Mouse (Mus musculus) frontal cortex, adult 2 months (tissue): ENCODE data around the gene Myo3a. TPM values are rescaled to one million over a fixed set of nuclear protein-coding genes. Genes with fewer than 3 reads are reported as not detected.
A peak's percentile ranks its signal among the peaks of the same experiment; 100 is the strongest.
"Not testable (repeated sequence)": the region's sequence is repeated elsewhere in the genome, so short reads cannot be mapped to it uniquely, and the experiment has no call there.

ENCODE experiments used
- DNase-seq, 2 experiments: peaks; one replicate each; pipeline ENCODE4 v3.0.0; 2022; ENCODE audit warnings: low spot score in 1 of 2; ENCODE audit errors: extremely low spot score in 1 of 2
- polyA plus RNA-seq: library from polyadenylated mRNA; depleted of rRNA; stranded (reverse); fragments of >200 nt; gene quantifications from 2 replicates; pipeline ENCODE4 v1.2.3, GENCODE M21; 2012; rRNA removed

Myo3a gene
- polyA plus RNA-seq = 0.04 TPM in 1 of 2 replicates, not detected in the other

GRCm38 (mm10) chr2:22227308-22227707 is at the start of gene Myo3a:
Myo3a (plus strand) TSS chr2:22227503.
- DNase-seq = no peak

- DNase-seq = no peak
These were observed 23.2 kb downstream of the Myo3a start for GRCm38 (mm10) chr2:22250462-22250861.

DNA sequence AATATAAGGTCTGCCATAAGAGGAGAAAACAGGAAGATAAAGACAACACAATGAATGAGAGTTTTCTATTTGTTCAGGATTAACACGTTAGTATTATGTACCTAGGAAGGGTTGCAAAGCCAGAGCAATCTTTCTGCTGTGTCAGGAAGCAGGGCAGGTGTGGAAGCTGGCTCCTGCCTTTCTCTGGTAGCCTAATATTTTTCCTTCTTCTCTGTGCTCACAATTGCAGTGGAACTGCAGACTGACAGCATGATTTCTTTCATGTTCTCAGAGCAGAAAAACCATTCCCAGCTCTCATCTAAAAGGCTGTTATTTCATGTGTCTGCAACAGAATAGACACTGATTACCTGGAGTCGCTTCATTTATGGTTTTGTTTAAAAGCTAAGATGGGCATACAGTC is 23.7 kb downstream of the Myo3a start:
- no peak for DNase-seq

- DNase-seq = no peak
These were observed 28.3 kb downstream of the Myo3a start for GRCm38 (mm10) chr2:22255600-22255999.

GRCm38 (mm10) chr2:22271555-22271954 is 44.3 kb downstream of the Myo3a start:
- DNase-seq = no peak

- DNase-seq = no peak
These were observed 58.1 kb downstream of the Myo3a start for GRCm38 (mm10) chr2:22285366-22285765.

DNA sequence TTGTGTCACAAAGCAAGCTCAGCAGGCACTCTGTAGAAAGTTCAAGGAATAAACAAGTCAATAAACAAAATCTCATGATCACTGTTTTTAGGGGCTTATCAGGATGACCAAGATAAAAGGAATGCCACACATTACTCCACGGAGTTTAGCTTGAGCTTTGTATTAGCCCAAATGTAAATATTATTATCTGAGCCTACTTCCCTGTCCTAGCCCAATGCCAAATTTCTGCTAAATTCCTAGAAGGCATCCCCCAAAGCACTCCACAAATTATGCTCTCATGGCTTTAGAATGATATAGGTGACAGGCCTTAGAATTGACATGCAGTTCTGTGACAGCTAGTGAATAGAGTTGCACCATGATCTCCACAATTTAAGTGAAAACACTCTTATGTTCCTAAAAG is 58.5 kb downstream of the Myo3a start:
- no peak for DNase-seq

- no peak for DNase-seq
These were observed 66.5 kb downstream of the Myo3a start for GRCm38 (mm10) chr2:22293579-22294446.

- no peak for DNase-seq
These were observed 67.1 kb downstream of the Myo3a start for GRCm38 (mm10) chr2:22294447-22294738.

- no peak for DNase-seq
These were observed 70.6 kb downstream of the Myo3a start for GRCm38 (mm10) chr2:22297913-22298312.

DNA sequence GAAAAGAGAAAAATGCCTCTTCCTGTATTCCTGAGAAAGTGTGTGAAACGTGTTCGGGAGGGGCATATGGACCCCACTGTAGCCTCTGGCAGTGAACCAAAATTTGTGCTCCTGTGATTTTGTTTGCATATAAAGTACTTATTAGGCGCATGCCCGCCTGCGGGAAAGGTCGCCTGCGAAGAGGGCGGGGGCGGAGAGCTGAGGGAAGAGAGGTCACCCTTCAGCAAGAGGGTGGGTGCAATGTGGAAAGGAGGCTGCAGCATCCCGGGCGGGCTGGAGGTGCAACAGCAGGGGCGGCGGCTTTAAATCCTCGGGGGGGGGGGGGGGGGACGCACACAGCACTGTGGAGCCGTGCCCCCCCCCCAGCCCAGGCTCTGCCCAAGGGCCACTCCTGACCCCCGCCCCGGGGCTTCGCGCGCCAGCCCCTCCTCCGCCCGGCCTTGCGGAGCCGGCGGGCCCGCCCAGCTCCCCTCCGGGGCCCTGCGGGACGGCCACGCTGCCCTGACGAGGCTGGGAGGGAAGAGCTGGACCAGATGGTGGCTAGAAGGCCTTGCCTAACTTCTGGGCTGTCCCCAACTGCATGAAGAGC is 111.1 kb downstream of the Myo3a start:
- peak in 1 of 2 experiments; percentile 12 for DNase-seq

DNA sequence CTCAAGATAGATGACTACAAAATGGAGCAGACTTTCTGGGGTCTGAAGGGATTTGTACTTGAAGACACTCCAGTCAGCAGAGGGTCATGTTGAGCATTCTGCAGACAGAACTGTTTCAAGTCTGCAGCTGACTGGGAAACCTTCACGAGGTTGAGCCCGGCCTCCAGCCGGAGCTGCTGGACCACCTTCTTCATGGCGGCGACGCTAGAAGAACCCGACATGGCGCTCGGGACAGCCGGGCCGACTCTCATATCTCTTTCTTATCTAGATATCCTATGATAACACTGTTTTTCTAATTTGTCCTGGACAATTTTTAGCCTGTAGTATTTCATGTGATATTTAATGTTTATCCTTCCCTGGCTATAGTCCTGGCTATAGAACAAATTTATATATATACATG is 183.2 kb downstream of the Myo3a start:
- not testable (repeated sequence) for DNase-seq

DNA sequence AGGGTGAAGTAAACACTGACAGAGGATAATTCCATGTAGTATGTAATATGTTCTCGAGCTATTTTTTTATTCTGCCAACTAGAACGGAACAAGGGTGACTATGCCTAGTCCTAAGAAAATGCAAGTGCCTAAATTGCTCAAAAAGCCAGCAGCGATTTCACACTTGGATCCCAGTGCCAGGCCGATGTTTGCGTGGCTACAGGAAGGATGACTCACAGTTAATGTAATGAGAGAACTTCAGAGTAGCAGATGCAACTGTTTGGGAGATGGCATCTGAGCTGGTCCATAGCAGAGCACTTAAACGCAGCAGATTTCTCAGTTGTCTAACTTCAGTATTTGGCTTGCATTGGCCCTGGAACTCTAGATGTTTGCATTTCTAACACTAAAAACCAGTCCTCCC is 321.1 kb downstream of the Myo3a start:
- DNase-seq = peak in 1 of 2 experiments; percentile 8

GRCm38 (mm10) chr2:22587469-22588169 is 360.3 kb downstream of the Myo3a start:
- not testable (repeated sequence) for DNase-seq

- DNase-seq = not testable (repeated sequence)
These were observed 360.9 kb downstream of the Myo3a start for GRCm38 (mm10) chr2:22588170-22588541.

GRCm38 (mm10) chr2:22588673-22589381 is 361.5 kb downstream of the Myo3a start:
- DNase-seq = not testable (repeated sequence)

GRCm38 (mm10) chr2:22589382-22590205 is 362.3 kb downstream of the Myo3a start:
- not testable (repeated sequence) for DNase-seq

GRCm38 (mm10) chr2:22590206-22590490 is 362.8 kb downstream of the Myo3a start:
- DNase-seq = no peak

DNA sequence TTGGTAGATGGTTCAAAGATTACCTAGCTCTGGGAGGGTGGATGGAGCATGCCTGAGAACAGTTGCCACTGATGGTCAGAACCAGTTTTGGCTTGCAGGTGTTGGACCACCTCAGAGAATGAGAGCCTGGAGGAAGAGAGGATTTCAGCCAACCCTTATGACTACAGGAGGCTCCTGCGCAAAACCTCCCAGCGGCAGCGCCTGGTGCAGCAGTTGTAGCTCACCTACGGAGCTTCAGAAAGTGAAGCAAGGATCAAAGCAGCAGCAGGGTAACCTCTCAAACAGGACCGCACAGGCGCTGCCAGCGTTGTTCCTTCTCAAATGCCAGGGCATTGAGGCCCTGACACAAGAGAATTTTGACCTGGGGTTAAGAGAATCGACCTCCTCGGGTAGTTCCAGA is 390.6 kb downstream of the Myo3a start:
- DNase-seq = no peak

DNA sequence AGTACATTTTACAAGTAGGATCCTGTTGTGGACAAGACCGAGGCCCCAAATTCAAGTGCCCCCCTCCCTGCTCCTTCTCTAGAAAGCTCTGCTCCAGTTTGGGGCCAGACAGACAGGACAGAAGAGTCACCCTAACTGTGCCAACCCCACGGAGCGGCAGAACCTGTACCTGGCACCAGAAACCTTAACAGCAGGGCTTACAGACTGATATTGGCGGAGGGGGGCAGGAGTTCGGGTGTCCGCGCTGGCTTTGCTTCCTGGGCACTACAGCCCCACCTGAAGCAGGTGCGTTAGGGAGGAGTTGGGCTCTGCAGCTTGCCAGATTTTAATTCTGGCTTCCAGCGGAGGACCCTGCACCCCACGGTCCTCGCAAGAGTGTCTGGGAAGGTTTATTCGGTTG is 392.1 kb downstream of the Myo3a start:
- DNase-seq = no peak
